Mouse (Mus musculus) mesoderm, embryonic 11.5 days (tissue): ENCODE measurements at regions not wholly inside any gene's neighbourhood (a gene's known extent, or its start where the extent isn't known, plus 50 kb on each side); places are given as distances from the start of the nearest gene placed in this dataset.

ENCODE experiments used
- DNase-seq: peaks from one replicate; pipeline ENCODE4 v3.0.0-alpha.2; 2012; ENCODE audit warnings: low read depth, low spot score

GRCm38 (mm10) chr5:96931091-96931490 is 66.4 kb upstream of the Bmp2k start:
- DNase-seq = no peak

GRCm38 (mm10) chr5:96931576-96932152 is 65.8 kb upstream of the Bmp2k start:
- DNase-seq = peak; percentile 25

GRCm38 (mm10) chr5:96936239-96936638 is 61.2 kb upstream of the Bmp2k start:
- no peak for DNase-seq

- DNase-seq = no peak
Measured at GRCm38 (mm10) chr5:96938718-96939117, 58.8 kb upstream of the Bmp2k start.

- no peak for DNase-seq
Measured at GRCm38 (mm10) chr5:96939273-96939672, 58.2 kb upstream of the Bmp2k start.

GRCm38 (mm10) chr5:96940170-96941086 is 57.1 kb upstream of the Bmp2k start:
- DNase-seq = no peak

- no peak for DNase-seq
Measured at GRCm38 (mm10) chr5:96941087-96941468, 56.4 kb upstream of the Bmp2k start.

- no peak for DNase-seq
Measured at GRCm38 (mm10) chr5:96941518-96941917, 56.0 kb upstream of the Bmp2k start.
